Mouse (Mus musculus): Measurements from ENCODE around the gene Slc9a7. TPM values are rescaled to one million over a fixed set of nuclear protein-coding genes. Genes with fewer than 3 reads are reported as not detected.

Gene Slc9a7
- 5.0 and 5.3 TPM in 2 replicates for polyA plus RNA-seq (2015; fragmentation: Nextera tagmentation; extraction: Ambion mirVana)

DNA sequence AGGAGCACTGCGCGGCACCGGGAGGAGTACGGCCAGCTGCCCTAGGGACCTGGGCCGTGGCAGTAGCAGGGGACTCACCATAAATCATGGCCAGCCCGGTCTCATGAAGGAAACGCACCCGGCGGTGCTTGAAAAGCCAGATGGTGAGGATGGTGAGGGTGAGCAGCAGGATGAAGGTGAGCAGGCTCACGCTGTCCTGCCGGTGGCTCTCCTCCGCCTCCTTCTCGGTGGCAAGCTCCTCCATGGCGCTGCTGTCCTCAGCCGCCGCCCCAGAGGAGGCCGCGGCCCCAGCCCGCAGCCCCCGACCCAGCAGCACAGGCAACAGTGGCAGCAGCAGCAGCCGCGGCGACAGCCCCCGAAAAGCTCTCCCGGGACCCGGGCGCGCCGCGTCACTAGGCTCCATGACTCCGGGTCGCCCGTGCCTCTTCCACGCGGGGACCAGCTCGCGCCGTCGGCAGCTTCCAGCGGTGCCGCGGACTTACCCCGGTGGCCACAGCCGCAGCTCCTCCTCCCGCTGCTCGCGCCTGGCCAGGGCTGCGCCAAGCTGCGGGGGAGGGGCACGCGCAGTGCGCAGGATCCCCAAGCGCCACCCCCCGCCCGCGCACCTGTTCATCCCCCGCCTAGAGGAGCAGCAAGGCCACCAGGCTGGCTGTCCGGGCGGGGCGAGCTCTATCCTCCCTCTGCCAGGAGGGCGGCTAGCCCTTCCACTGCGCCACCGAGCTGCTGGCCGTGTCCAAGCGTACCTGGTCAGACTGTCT is at the start of gene Slc9a7:
Gene Slc9a7, minus strand, starts transcription at position 526 of the 758 bp plus-strand sequence.
- H3K4me3 ChIP-seq = peak within 1 kb of the TSS; percentile 64
- 11% methylated on average over 43 of the region's 65 CpGs for WGBS
- no peaks in the 10 kb centered on the region for H3K9me3 ChIP-seq
- H3K27me3 ChIP-seq = no peaks in the 10 kb centered on the region
- 0 out of 2 replicates have a peak within 1 kb of the TSS, but pooled peaks have one; percentile 27 for H3K27ac ChIP-seq (replicated peaks)
- H3K4me1 ChIP-seq = no peaks in the 10 kb centered on the region
- peak within 1 kb of the TSS; percentile 59 for H3K4me2 ChIP-seq (replicated peaks)
- ATAC-seq (replicated peaks) = peak; percentile 91
- peak within 1 kb of the TSS; percentile 63 for H3K9ac ChIP-seq (replicated peaks)
- H3K36me3 ChIP-seq = no peaks in the 10 kb centered on the region

DNA sequence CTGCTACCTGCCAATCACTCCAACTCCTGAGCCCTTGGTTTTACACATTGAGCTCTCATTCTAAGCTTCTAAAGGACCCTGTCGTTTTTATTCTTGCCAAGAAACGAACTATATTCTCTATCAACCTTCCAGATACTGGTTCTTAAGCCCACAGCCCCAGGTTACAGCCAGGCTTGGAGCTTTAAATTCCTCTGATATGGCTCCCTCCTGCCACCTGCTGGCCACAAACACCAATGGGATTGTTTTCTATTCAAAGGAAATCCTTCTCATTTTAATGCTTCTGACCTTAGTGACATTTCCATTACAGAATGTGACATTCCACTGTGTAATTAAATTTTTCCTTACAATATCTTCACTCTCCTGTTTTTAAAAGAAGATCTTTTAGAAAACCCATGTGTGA is 44.1 kb upstream of the Slc9a7 start:
- no peak for ATAC-seq (replicated peaks)
- no peaks in the 10 kb centered on the region for H3K36me3 ChIP-seq
- H3K4me2 ChIP-seq (replicated peaks) = no peak overlapping the region
- H3K27me3 ChIP-seq = no peaks in the 10 kb centered on the region
- no peak overlapping the region for H3K9ac ChIP-seq (replicated peaks)
- H3K27ac ChIP-seq (replicated peaks) = no peak overlapping the region
- 32% methylated on average over 2 of the region's 2 CpGs for WGBS
- H3K4me3 ChIP-seq = no peak overlapping the region
- H3K4me1 ChIP-seq = no peaks in the 10 kb centered on the region
- no peaks in the 10 kb centered on the region for H3K9me3 ChIP-seq

DNA sequence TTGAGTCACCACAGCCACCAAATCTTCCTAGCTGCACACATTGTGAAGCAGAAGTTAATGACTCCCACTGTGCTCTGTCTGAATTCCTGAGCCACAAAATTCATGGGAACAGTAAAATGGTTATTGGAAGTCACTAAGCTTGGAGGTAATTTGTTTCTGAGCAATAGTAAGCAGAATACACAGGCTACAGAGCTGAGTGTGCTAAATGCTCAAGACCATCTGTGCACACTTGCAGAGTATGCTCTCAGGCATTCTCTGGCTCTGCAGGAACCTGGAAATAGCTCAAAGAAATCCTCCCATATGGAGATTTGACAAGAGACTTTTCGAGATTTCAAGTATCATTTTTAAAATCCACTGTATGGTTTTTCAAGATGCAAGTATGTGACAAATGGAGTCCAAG is 41.1 kb upstream of the Slc9a7 start:
- Histone ChIP-seq H3K27ac (replicated peaks) (no peak overlapping the region), H3K4me3 (no peak overlapping the region), H3K27me3 (no peaks in the 10 kb centered on the region), H3K9ac (replicated peaks) (no peak overlapping the region), H3K9me3 (no peaks in the 10 kb centered on the region), H3K4me2 (replicated peaks) (no peak overlapping the region), H3K4me1 (no peaks in the 10 kb centered on the region), H3K36me3 (no peaks in the 10 kb centered on the region)
- peak; percentile 71; the same call in 1 of the 2 replicates for ATAC-seq (replicated peaks)
- 49% methylated on average over 1 of the region's 1 CpGs for WGBS

DNA sequence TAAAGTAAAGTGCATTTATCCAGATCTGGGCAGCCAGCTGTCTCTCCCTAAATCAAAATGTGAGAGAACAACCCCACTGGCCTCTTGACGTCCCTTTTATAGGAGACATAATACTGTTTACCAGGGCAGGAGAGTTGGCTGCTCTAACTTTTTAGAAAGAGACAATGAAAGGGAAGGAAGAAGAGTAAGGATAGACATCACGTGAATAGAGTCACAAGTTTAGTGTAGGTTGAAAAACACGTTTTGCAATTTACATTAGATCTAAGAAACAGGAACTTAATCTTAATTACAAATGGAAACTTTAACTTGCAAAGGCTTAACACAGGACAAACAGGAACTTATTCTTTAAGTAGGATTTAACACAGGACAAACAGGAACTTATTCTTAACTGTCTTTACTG is 15.6 kb upstream of the Slc9a7 start:
- 38% methylated on average over 3 of the region's 3 CpGs for WGBS
- Histone ChIP-seq H3K27me3 (no peaks in the 10 kb centered on the region), H3K27ac (replicated peaks) (no peak overlapping the region), H3K36me3 (no peaks in the 10 kb centered on the region), H3K9ac (replicated peaks) (no peak overlapping the region), H3K4me1 (no peaks in the 10 kb centered on the region), H3K4me2 (replicated peaks) (no peak overlapping the region), H3K9me3 (no peaks in the 10 kb centered on the region), H3K4me3 (no peak overlapping the region)
- no peak for ATAC-seq (replicated peaks)

DNA sequence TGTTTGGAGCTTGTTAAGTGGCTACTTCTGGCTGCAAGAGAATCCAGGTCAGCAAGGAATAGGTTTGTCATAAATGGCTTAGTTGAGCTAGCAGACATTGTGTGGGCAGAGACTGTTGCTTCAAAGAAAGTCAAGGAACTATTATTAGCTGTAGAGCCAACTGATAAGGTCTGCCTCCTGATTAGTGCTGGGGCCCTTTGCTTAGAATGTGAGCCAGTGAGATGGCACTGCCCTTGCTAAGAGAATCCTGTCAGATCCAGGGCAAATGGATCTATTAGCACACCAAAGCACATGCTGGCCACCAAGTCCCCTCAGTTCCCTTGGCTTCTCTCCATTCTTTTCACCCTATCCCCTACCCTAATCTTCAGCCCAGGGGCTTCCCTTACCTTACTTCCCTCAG is 14.3 kb upstream of the Slc9a7 start:
- no peak for ATAC-seq (replicated peaks)
- Histone ChIP-seq H3K9me3 (no peaks in the 10 kb centered on the region), H3K4me3 (no peak overlapping the region), H3K4me2 (replicated peaks) (no peak overlapping the region), H3K4me1 (no peaks in the 10 kb centered on the region), H3K36me3 (no peaks in the 10 kb centered on the region), H3K27ac (replicated peaks) (no peak overlapping the region), H3K27me3 (no peaks in the 10 kb centered on the region), H3K9ac (replicated peaks) (no peak overlapping the region)

DNA sequence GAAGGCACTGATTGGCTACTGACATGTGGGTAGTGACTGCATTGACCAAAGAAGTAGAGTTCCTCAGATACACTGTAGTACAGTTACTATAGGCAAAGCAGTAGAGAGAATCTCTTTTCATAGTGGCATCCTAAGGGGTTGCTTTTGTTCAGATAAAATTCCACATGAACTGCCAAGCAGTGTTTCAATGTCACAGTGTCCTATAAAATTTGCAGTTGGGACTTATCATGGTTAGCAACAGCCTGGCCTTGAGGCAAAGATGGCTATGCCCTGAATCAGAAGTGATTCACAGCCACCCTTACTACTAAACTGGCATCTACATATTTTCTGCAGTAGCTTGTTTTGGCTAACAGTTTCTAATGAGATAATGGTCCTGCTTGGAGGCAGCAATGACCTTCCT is 11.7 kb upstream of the Slc9a7 start:
- Histone ChIP-seq H3K27ac (replicated peaks) (no peak overlapping the region), H3K9ac (replicated peaks) (no peak overlapping the region), H3K9me3 (no peaks in the 10 kb centered on the region), H3K4me1 (no peaks in the 10 kb centered on the region), H3K4me2 (replicated peaks) (no peak overlapping the region), H3K27me3 (no peaks in the 10 kb centered on the region), H3K4me3 (no peak overlapping the region), H3K36me3 (no peaks in the 10 kb centered on the region)
- ATAC-seq (replicated peaks) = no peak

DNA sequence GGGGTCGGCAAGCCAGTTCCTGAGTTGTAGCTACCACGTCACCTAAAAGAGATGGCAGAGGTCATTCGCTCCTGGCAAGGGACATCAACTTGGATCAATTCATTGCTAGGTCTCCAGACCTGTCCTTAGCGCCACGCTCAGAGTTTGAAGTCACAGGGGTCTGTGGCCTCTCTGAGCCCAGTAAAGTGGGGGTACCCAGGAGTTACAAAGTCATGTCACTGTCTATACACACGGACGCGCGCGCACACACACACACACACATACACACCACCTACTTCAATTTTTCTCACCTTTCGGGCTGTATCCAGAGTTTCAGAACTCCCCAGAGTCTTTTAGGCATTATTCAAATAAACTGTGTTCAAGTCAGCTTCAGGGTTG is 422 bp upstream of the Slc9a7 start:
- Histone ChIP-seq H3K9me3 (no peaks in the 10 kb centered on the region), H3K4me2 (replicated peaks) (peak overlapping the region; percentile 59), H3K27ac (replicated peaks) (no peak overlapping the region), H3K36me3 (no peaks in the 10 kb centered on the region), H3K4me3 (peak overlapping the region; percentile 64), H3K27me3 (no peaks in the 10 kb centered on the region), H3K4me1 (no peaks in the 10 kb centered on the region), H3K9ac (replicated peaks) (peak overlapping the region; percentile 63; the same call in 1 of the 2 replicates)
- WGBS = 28% methylated on average over 11 of the region's 11 CpGs
- ATAC-seq (replicated peaks) = no peak

DNA sequence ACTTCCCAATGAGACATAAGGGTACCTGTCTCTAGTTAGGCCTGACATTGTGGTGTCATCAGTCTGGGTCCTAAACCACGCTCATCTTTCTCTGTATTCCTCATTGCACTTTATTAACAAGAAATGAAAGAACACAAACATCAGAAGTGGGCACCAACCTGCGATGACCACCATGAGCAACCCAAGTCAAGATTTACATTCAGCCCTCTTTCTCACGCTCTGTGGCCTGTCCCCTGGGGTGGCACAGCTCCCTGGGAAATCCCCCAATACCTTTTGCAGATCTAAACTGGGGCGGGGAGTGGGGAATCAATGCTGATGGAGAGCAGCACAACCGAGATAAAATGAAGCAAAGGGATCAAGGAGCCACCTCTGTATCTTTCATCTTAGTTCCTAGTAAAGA is 892 bp downstream of the Slc9a7 start:
- peak overlapping the region; percentile 59 for H3K4me2 ChIP-seq (replicated peaks)
- no peaks in the 10 kb centered on the region for H3K9me3 ChIP-seq
- peak overlapping the region; percentile 64 for H3K4me3 ChIP-seq
- H3K27ac ChIP-seq (replicated peaks) = no peak overlapping the region
- no peaks in the 10 kb centered on the region for H3K36me3 ChIP-seq
- WGBS = 19% methylated on average over 5 of the region's 5 CpGs
- no peaks in the 10 kb centered on the region for H3K27me3 ChIP-seq
- peak overlapping the region; percentile 63 for H3K9ac ChIP-seq (replicated peaks)
- no peaks in the 10 kb centered on the region for H3K4me1 ChIP-seq
- ATAC-seq (replicated peaks) = no peak

DNA sequence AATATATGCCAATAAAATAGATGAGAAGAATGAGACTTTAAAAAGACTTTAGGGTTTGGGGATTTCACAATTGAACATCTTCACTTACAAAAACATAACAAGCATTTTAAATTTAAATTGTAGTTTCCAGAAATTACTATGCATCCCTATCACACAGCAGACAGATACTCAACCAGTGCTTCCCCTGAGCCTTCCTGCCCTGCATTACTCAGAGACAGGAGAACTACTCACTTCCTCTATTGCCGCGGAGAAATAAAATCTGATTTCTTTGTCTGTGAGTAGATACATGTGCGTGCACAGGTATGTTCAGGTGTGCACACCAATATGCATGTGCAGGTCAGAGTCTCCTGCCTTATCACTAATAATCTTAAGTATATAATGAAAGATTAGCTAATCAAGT is 2.9 kb downstream of the Slc9a7 start:
- H3K36me3 ChIP-seq = no peaks in the 10 kb centered on the region
- H3K27me3 ChIP-seq = no peaks in the 10 kb centered on the region
- no peaks in the 10 kb centered on the region for H3K9me3 ChIP-seq
- H3K4me2 ChIP-seq (replicated peaks) = no peak overlapping the region
- H3K4me1 ChIP-seq = no peaks in the 10 kb centered on the region
- no peak overlapping the region for H3K9ac ChIP-seq (replicated peaks)
- no peak overlapping the region for H3K4me3 ChIP-seq
- ATAC-seq (replicated peaks) = no peak
- 97% methylated on average over 3 of the region's 3 CpGs for WGBS
- no peak overlapping the region for H3K27ac ChIP-seq (replicated peaks)

DNA sequence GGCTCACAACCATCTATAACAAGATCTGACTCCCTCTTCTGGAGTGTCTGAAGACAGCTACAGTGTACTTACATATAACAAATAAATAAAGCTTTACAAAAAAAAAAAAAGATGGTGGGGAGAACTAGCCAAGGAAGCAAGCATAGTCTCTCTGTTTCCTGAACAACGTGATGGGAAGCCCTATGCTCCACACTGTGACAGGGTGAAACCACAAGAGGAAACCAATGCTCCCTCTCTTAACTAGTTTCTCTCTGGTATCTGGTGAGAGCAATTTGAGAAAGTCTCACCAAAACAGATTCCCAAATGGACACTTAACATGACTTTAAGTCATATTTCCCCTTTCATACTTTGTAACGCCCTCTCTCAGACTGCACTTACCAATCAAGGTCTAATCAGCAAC is 5.4 kb downstream of the Slc9a7 start:
- WGBS = 76% methylated on average over 2 of the region's 2 CpGs

DNA sequence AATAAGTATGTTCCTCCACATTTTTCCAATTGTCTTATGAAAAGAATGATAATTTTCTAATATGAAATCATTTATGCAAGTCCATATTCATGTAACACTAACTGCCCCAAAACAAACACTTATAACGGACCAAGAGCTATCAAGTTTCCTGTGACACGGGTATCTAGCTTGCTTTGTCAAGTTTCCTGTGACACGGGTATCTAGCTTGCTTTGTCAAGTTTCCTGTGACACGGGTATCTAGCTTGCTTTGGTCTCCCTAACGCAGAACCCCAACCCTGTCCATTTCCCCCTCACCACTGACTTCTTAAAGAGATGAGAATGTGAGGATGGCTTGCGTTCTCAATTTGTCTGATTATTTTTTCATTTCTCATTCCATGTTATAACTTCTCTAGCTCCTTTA is 12.2 kb downstream of the Slc9a7 start:
- H3K9me3 ChIP-seq = no peaks in the 10 kb centered on the region
- no peak overlapping the region for H3K27ac ChIP-seq (replicated peaks)
- WGBS = 89% methylated on average over 6 of the region's 6 CpGs
- no peak overlapping the region for H3K4me3 ChIP-seq
- H3K4me1 ChIP-seq = no peaks in the 10 kb centered on the region
- H3K27me3 ChIP-seq = no peaks in the 10 kb centered on the region
- ATAC-seq (replicated peaks) = no peak
- no peaks in the 10 kb centered on the region for H3K36me3 ChIP-seq
- H3K9ac ChIP-seq (replicated peaks) = no peak overlapping the region
- no peak overlapping the region for H3K4me2 ChIP-seq (replicated peaks)

More for the DNA sequence above, 5.4 kb downstream of the Slc9a7 start:
- H3K9ac ChIP-seq (replicated peaks) = no peak overlapping the region
- H3K36me3 ChIP-seq = no peaks in the 10 kb centered on the region
- H3K27ac ChIP-seq (replicated peaks) = no peak overlapping the region
- no peaks in the 10 kb centered on the region for H3K27me3 ChIP-seq
- H3K4me3 ChIP-seq = no peak overlapping the region
- H3K4me1 ChIP-seq = no peaks in the 10 kb centered on the region
- no peak overlapping the region for H3K4me2 ChIP-seq (replicated peaks)
- no peak for ATAC-seq (replicated peaks)
- no peaks in the 10 kb centered on the region for H3K9me3 ChIP-seq

DNA sequence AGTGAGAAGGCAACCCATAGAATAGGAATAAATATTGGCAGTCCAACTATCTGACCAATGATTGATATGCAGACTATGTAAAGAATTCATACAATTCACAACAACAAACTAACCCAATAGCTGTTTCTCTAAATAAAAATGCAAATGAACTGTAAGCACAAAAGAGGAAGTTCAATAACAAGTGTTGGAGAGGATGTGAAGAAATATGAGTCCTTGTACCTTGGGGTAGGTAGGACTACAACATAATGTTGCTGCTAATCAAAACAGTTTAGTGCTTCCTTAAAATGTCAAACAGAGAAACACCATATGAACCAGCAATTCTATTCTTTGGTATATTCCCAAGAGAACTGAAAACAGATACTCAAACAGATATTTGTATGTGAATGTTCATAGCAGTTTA is 17.8 kb downstream of the Slc9a7 start:
- no peaks in the 10 kb centered on the region for H3K4me1 ChIP-seq
- H3K27ac ChIP-seq (replicated peaks) = no peak overlapping the region
- ATAC-seq (replicated peaks) = no peak

DNA sequence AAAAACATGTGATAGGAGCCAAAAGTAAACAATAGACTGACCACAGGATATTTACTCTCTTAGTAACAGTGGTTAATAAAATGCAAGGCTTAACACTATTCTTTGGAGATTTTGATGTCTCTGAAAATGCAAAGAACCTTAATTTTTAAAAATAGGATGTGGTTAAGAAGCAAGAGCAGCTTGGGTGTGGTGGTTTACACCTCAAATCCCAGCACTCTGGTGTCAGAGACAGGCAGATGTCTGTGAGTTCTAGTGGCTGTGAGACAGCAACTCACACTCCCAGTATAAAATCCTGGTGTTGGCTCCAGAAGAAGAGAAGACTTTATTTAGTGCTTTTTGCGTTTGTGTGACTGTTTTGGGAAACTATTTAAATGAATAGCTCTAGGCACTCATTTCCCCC is 19.6 kb downstream of the Slc9a7 start:
- no peaks in the 10 kb centered on the region for H3K4me1 ChIP-seq
- H3K9ac ChIP-seq (replicated peaks) = no peak overlapping the region
- 58% methylated on average over 1 of the region's 1 CpGs for WGBS
- H3K4me3 ChIP-seq = no peak overlapping the region
- no peaks in the 10 kb centered on the region for H3K9me3 ChIP-seq
- H3K27me3 ChIP-seq = no peaks in the 10 kb centered on the region
- H3K27ac ChIP-seq (replicated peaks) = no peak overlapping the region
- no peak for ATAC-seq (replicated peaks)
- H3K4me2 ChIP-seq (replicated peaks) = no peak overlapping the region
- H3K36me3 ChIP-seq = no peaks in the 10 kb centered on the region

More for the DNA sequence above, 17.8 kb downstream of the Slc9a7 start:
- Histone ChIP-seq H3K27me3 (no peaks in the 10 kb centered on the region), H3K9me3 (no peaks in the 10 kb centered on the region), H3K9ac (replicated peaks) (no peak overlapping the region), H3K4me2 (replicated peaks) (no peak overlapping the region), H3K4me3 (no peak overlapping the region), H3K36me3 (no peaks in the 10 kb centered on the region)
